Mouse (Mus musculus) liver, embryonic 16.5 days (tissue): ENCODE data around the gene Scn8a. TPM values are rescaled to one million over a fixed set of nuclear protein-coding genes. Genes with fewer than 3 reads are reported as not detected.
"Not testable (repeated sequence)": the region's sequence is repeated elsewhere in the genome, so short reads cannot be mapped to it uniquely, and the experiment has no call there.

ENCODE experiments used
- ATAC-seq: fragments of 200-750 bp; cut with Nextera tagmentation; 2 replicates; pipeline ENCODE4 v1.8.0; 2017; ENCODE audit warnings: low read depth, mild to moderate bottlenecking, moderate number of reproducible peaks, moderate library complexity
- H3K27ac ChIP-seq: fragments of 300-500 bp; sonication (generic); 2 replicates; pipeline ENCODE4 v1.5.1; 2014; ENCODE audit warnings: mild to moderate bottlenecking, low read length
- H3K27me3 ChIP-seq: fragments of 300-500 bp; sonication (generic); 2 replicates; pipeline ENCODE4 v1.6.1; 2014; ENCODE audit warnings: low read depth, low read length, mixed read lengths; ENCODE audit not compliant: control insufficient read depth, insufficient read depth
- H3K36me3 ChIP-seq: fragments of 300-500 bp; sonication (generic); 2 replicates; pipeline ENCODE4 v1.6.1; 2014; ENCODE audit warnings: mild to moderate bottlenecking; ENCODE audit not compliant: control insufficient read depth, insufficient read depth
- H3K4me1 ChIP-seq: fragments of 300-500 bp; sonication (generic); 2 replicates; pipeline ENCODE4 v1.6.1; 2014; ENCODE audit warnings: low read depth, low read length, mixed read lengths; ENCODE audit not compliant: control insufficient read depth
- H3K4me2 ChIP-seq: fragments of 300-500 bp; sonication (generic); 2 replicates; pipeline ENCODE4 v1.6.1; 2014; ENCODE audit warnings: low read depth, low read length, mixed read lengths
- H3K4me3 ChIP-seq: fragments of 300-500 bp; sonication (generic); 2 replicates; pipeline ENCODE4 v1.5.1; 2014; ENCODE audit warnings: low read depth, mild to moderate bottlenecking, low read length
- H3K9ac ChIP-seq: fragments of 300-500 bp; sonication (generic); 2 replicates; pipeline ENCODE4 v1.6.1; 2014; ENCODE audit warnings: low read depth, low read length
- H3K9me3 ChIP-seq: fragments of 300-500 bp; sonication (generic); replicated peaks from 2 replicates; pipeline ENCODE4 v1.6.1; 2016; ENCODE audit warnings: low read length; ENCODE audit not compliant: control insufficient read depth
- WGBS: fragments of 180-500 bp; shearing (Covaris S2); extraction: QIAGEN DNeasy Blood & Tissue Kit; methylation state at CpG from one replicate; pipeline ENCODE4 v1.1.7; 2014; ENCODE audit not compliant: insufficient replicate concordance; 5-methylcytosine and 5-hydroxymethylcytosine counted together
- polyA plus RNA-seq: library from polyadenylated mRNA; unstranded; fragments of >200 nt; fragmentation: Nextera tagmentation; extraction: Ambion mirVana; gene quantifications from 2 replicates; pipeline ENCODE4 v1.2.1, GENCODE M21; 2015

The Scn8a gene
- polyA plus RNA-seq: 0.51 and 0.72 TPM in 2 replicates

GRCm38 (mm10) chr15:100869558-100869957 lies at the start of gene Scn8a:
Gene Scn8a (plus strand): TSS chr15:100869858.
- H3K36me3 ChIP-seq: no peaks in the 10 kb centered on the region
- WGBS: 67% methylated on average over 7 of the region's 7 CpGs
- H3K9me3 ChIP-seq: no peaks in the 10 kb centered on the region
- H3K4me1 ChIP-seq: no peaks in the 10 kb centered on the region
- peak within 1 kb of the TSS; percentile 44 for H3K4me2 ChIP-seq
- H3K4me3 ChIP-seq: peak within 1 kb of the TSS; percentile 50
- H3K27me3 ChIP-seq: peaks cover 51% of the 10 kb centered on the region
- ATAC-seq: no peak
- H3K9ac ChIP-seq: no peak within 1 kb of the TSS
- no peak within 1 kb of the TSS for H3K27ac ChIP-seq

GRCm38 (mm10) chr15:100821824-100822223 lies 47.8 kb upstream of the Scn8a start:
- Histone ChIP-seq H3K9ac (no peak overlapping the region), H3K4me1 (no peaks in the 10 kb centered on the region), H3K9me3 (no peaks in the 10 kb centered on the region), H3K27me3 (peaks cover 8% of the 10 kb centered on the region), H3K4me2 (no peak overlapping the region), H3K36me3 (no peaks in the 10 kb centered on the region), H3K27ac (no peak overlapping the region), H3K4me3 (no peak overlapping the region)
- ATAC-seq: no peak
- WGBS: 38% methylated on average over 8 of the region's 8 CpGs

GRCm38 (mm10) chr15:100822370-100822769 lies 47.3 kb upstream of the Scn8a start:
- not testable (repeated sequence) for H3K27me3 ChIP-seq, H3K9me3 ChIP-seq, ATAC-seq, H3K36me3 ChIP-seq, H3K4me1 ChIP-seq, H3K4me3 ChIP-seq, H3K9ac ChIP-seq, H3K27ac ChIP-seq, H3K4me2 ChIP-seq
- 46% methylated on average over 4 of the region's 4 CpGs for WGBS

- Histone ChIP-seq H3K36me3 (no peaks in the 10 kb centered on the region), H3K27me3 (peaks cover 8% of the 10 kb centered on the region), H3K4me1 (no peaks in the 10 kb centered on the region), H3K4me3 (no peak overlapping the region), H3K27ac (no peak overlapping the region), H3K9ac (no peak overlapping the region), H3K9me3 (no peaks in the 10 kb centered on the region), H3K4me2 (no peak overlapping the region)
- 17% methylated on average over 26 of the region's 26 CpGs for WGBS
- ATAC-seq: no peak
These were observed 44.3 kb upstream of the Scn8a start for GRCm38 (mm10) chr15:100825249-100825856.

- ATAC-seq: no peak
These were observed 43.6 kb upstream of the Scn8a start for GRCm38 (mm10) chr15:100826076-100826475.

GRCm38 (mm10) chr15:100829775-100830174 lies 39.9 kb upstream of the Scn8a start:
- H3K4me3 ChIP-seq: no peak overlapping the region
- no peaks in the 10 kb centered on the region for H3K9me3 ChIP-seq
- 61% methylated on average over 9 of the region's 9 CpGs for WGBS
- no peaks in the 10 kb centered on the region for H3K36me3 ChIP-seq
- no peak for ATAC-seq
- no peak overlapping the region for H3K9ac ChIP-seq
- no peak overlapping the region for H3K4me2 ChIP-seq
- peaks cover 3% of the 10 kb centered on the region for H3K27me3 ChIP-seq
- H3K27ac ChIP-seq: no peak overlapping the region
- H3K4me1 ChIP-seq: no peaks in the 10 kb centered on the region

More at GRCm38 (mm10) chr15:100826076-100826475, 43.6 kb upstream of the Scn8a start:
- no peaks in the 10 kb centered on the region for H3K9me3 ChIP-seq
- H3K4me2 ChIP-seq: no peak overlapping the region
- no peak overlapping the region for H3K27ac ChIP-seq
- no peak overlapping the region for H3K9ac ChIP-seq
- H3K4me1 ChIP-seq: no peaks in the 10 kb centered on the region
- H3K36me3 ChIP-seq: no peaks in the 10 kb centered on the region
- WGBS: 68% methylated on average over 8 of the region's 8 CpGs
- peaks cover 8% of the 10 kb centered on the region for H3K27me3 ChIP-seq
- no peak overlapping the region for H3K4me3 ChIP-seq

GRCm38 (mm10) chr15:100830682-100831081 lies 39.0 kb upstream of the Scn8a start:
- WGBS: 48% methylated on average over 6 of the region's 6 CpGs
- Histone ChIP-seq H3K4me2 (no peak overlapping the region), H3K27ac (no peak overlapping the region), H3K9ac (no peak overlapping the region), H3K4me3 (no peak overlapping the region), H3K27me3 (no peaks in the 10 kb centered on the region), H3K9me3 (no peaks in the 10 kb centered on the region), H3K4me1 (no peaks in the 10 kb centered on the region), H3K36me3 (no peaks in the 10 kb centered on the region)
- no peak for ATAC-seq

GRCm38 (mm10) chr15:100832144-100832543 lies 37.5 kb upstream of the Scn8a start:
- WGBS: 71% methylated on average over 8 of the region's 8 CpGs
- no peak for ATAC-seq
- Histone ChIP-seq H3K4me3 (no peak overlapping the region), H3K9ac (no peak overlapping the region), H3K36me3 (no peaks in the 10 kb centered on the region), H3K4me2 (no peak overlapping the region), H3K27ac (no peak overlapping the region), H3K27me3 (no peaks in the 10 kb centered on the region), H3K4me1 (no peaks in the 10 kb centered on the region), H3K9me3 (no peaks in the 10 kb centered on the region)

- whole genome bisulfite sequencing: 33% methylated on average over 7 of the region's 7 CpGs
These were observed 36.9 kb upstream of the Scn8a start for GRCm38 (mm10) chr15:100832784-100833183.

More at GRCm38 (mm10) chr15:100832784-100833183, 36.9 kb upstream of the Scn8a start:
- Histone ChIP-seq H3K4me3 (no peak overlapping the region), H3K9ac (no peak overlapping the region), H3K4me2 (no peak overlapping the region), H3K27me3 (no peaks in the 10 kb centered on the region), H3K4me1 (no peaks in the 10 kb centered on the region), H3K36me3 (no peaks in the 10 kb centered on the region), H3K9me3 (no peaks in the 10 kb centered on the region), H3K27ac (no peak overlapping the region)
- ATAC-seq: no peak
